Mouse (Mus musculus) urinary bladder, postnatal 4 days (tissue): Measurements from ENCODE around the gene Tm9sf4.
A peak's percentile ranks its signal among the peaks of the same experiment; 100 is the strongest.

Experiments used
- DNase-seq, 2 experiments: peaks; one replicate each; pipeline ENCODE4 v3.0.0; 2021 to 2022; ENCODE audit warnings: low spot score in 2 of 2

Gene Tm9sf4

GRCm38 (mm10) chr2:153160844-153161683, at the start of gene Tm9sf4:
Tm9sf4 (plus strand) TSS chr2:153161303.
- DNase-seq: peak; percentile 82 to 92

DNA sequence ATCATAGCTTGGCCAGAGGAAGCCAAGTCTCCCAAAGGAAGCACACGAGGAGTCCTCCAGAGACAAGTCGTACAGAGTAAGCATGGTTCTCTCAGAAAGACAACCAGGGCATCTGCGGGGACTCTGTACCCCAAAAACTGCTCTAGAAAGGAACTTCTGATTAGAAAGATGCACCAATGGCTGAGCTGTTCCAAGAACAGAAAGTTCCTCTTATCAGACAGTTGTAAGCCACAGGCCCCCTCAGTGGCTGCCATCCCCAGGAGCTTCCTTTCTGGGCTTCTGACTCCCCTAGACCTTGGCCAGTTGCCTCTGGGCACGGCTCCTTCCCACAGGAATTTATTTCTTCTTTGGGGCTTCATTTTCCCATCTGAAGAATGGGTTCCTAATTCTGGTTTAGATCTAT, 45.4 kb upstream of the Tm9sf4 start:
- peak in 1 of 2 experiments; percentile 26 for DNase-seq

DNA sequence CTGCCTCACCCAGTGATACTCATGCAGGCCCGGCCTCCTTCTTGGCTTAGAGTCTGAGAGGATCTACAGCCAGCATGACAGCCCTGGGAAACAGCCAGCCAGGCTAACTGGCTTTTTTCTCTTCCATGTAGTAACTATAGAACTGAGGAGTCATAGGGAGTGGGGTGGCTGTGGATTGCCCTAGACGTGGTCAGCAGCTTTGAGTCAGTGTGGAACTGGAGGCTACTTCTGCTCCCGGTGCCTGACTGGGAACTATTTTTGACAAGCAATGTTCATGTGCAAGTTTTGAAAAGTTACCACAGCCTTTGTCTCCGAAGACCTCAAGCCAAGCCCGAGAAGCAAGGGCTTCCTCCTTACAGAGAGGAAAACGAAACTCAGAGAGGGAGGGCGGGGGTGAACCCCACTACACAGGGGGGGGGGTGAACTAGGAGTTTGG, 44.0 kb upstream of the Tm9sf4 start:
- DNase-seq: peak; percentile 22 to 58

DNA sequence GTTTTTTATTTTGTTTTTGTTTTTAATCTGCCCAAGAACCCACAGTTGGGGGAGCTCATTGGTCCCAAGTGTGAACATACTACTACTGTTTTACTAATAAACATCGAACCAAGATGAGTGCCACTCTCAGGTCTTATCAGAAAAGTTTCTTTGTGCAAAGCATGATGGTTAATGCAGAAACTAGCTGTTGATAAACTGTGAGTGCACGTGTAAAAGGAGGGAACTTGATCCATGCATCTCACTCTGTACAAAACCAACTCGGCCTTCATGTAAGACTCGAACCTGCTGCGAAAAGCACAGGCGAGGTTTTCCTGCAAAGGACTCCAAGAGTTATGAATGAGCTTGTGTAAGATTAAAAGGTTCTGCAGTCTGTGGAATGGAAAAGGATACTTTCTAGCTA, 41.6 kb upstream of the Tm9sf4 start:
- DNase-seq: no peak

DNA sequence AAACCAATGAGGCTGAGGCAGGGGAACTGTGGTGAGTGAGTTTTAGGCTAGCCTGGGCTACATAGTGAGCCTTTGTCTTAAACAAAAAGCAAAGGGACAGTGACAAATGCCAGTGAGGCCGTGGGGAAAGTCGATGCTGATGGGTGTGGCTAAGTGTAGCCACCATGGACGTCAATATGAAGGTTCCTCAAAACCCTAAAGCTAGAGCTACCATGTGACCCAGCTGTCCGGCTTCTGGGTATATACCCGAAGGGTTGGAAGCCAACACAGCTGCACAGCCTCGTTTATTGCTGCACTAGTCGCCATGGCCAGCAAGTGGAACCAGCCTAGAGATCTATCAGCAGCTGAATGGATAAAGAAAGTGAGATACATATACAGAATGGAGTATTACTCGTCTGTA, 41.0 kb upstream of the Tm9sf4 start:
- DNase-seq: no peak

DNA sequence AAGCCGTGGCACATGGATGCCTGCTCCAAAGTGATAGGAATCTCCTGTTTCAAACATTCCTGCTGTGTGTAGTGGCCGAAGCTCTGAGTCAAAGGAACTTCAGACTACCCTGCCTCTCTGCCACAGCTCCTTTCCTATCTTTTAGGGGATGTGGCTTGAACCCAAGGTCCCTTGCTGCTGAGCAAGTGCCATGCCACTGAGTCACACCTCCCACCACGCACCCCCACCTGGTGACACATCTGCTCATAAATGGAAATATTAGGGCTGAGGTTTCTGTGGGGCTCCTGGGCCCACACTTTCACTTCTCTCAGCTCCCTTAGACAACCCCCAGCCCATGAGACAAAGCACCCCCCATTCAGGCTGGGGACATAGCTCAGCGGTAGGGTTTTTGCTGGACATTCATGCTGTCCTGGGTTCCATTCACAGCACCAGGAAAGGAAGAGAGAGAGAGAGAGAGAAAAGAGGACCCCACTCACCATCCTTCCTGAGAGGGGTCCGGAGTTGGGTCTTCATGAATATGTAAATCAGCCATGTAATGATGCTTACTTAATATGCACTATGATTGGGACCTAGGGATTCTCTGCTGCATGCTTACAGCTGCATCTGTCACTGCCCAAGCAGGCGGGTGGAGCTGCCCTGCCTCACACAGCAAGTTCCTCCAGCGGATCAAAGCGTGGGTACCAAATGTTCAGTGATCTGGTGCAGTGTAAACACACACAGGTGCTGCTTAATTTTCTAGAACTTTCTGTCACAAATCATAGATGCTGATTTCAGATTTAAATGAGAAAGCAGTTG, 39.1 kb upstream of the Tm9sf4 start:
- DNase-seq: no peak

GRCm38 (mm10) chr2:153122701-153123100, 38.4 kb upstream of the Tm9sf4 start:
- DNase-seq: no peak

DNA sequence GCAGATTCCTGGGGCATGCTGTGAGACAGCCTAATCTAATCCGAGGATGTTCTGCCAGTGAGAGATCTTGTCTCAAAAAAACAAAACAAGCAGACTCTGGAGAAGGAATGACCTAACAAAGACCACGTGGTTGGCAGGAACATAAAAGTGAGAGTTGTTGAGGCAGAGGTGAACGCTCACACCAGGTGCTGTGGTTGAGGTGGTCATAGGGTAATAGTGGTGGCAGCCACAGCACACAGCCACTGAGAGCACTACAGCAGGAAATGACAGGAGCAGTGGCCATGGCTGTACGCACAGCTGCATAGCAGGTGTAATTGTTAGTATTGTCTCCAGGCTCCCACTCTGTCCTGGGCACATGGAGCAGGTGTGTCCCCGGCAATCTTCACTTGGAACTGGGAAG, 35.2 kb upstream of the Tm9sf4 start:
- DNase-seq: no peak

- no peak for DNase-seq
Observed at GRCm38 (mm10) chr2:153131019-153131418, 30.1 kb upstream of the Tm9sf4 start.

- no peak for DNase-seq
Observed at GRCm38 (mm10) chr2:153134237-153134636, 26.9 kb upstream of the Tm9sf4 start.

- no peak for DNase-seq
Observed at GRCm38 (mm10) chr2:153136211-153136610, 24.9 kb upstream of the Tm9sf4 start.

DNA sequence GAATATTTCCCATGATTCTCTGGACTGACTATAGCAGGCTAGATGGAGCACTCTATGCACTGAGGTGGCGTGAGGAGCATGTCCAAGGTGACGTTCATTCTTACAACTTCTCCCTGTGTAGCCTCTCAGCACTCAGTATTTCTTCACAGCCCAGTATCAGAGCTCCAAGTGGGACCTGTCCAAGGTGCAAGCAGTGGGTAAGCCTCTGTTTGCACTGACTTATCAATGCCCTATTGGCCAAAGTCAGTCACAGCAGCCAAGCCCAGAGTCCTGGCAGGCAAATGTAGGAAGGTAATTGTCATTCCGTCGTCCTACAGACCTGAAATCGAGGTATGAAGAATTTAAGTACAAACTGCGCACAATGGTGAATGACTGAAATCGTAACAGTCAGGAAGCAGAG, 21.9 kb upstream of the Tm9sf4 start:
- DNase-seq: no peak

DNA sequence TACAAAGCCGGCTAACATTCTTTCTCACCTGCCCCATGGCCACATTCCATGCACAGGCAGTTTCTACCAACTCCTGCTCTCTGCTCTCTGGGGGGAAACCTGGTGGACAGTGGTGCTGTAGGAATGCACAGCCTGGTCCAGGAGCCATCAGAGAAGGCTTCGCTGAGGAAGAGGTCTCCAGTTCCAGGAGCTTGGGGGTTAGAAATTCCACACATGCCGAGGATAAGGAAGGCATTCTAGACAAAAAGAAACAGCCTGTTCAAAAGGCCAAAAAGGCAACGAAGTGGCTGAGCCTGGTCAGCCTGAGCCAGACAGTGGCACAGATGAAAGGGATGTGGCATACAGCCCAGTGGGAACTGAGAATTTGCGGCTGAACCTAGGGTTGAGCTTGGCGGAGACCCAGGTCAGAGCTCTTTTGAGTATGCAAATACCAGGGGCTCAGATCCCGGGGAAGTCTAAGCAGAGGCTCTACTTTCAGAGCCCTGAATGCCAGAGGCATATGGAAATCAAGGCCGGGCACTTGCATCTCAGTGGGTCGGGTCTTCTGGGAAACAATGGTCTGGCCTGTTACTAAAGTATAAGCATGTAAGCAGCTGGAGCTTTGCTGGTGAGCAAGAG, 21.0 kb upstream of the Tm9sf4 start:
- no peak for DNase-seq

- no peak for DNase-seq
Observed at GRCm38 (mm10) chr2:153142620-153143199, 18.4 kb upstream of the Tm9sf4 start.

DNA sequence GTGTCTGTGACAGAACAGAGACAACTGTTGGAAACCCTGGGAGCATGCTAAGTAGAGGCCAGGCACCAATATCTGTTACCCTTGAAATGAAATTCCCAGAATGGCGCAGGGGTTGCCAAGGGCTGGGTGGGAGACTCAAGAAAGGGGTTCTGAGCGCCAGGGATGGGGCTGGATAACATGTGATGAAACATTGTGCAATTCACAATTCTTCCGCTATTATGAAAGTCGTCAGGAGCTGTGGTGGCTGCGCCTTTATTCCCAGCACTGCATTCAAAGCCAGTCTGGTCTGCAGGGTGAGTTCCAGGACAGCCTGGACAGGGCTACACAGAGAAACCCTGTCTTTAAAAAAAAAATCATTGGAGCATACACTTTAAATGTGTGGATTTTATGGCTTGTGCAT, 15.8 kb upstream of the Tm9sf4 start:
- no peak for DNase-seq

GRCm38 (mm10) chr2:153147236-153147635, 13.9 kb upstream of the Tm9sf4 start:
- DNase-seq: no peak

DNA sequence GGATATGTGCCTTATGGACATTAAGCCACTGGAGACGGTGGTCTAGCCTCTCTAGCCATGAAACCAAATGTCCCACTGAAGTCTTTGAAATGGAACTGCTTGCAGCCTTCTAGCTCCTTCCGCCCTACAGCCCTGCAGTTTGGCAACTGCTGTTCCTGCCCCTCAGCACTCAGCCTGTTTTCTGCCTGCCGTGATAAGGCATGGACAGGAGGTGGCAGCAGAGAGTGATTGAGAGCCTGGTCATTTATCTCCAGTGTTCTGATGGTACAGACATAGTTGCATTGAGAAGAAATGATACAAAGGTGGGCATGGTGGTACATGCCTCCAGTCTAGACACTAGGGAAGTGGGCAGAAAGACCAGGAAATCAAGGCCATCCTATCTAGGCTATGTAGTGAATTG, 13.4 kb upstream of the Tm9sf4 start:
- DNase-seq: peak; percentile 38 to 77

DNA sequence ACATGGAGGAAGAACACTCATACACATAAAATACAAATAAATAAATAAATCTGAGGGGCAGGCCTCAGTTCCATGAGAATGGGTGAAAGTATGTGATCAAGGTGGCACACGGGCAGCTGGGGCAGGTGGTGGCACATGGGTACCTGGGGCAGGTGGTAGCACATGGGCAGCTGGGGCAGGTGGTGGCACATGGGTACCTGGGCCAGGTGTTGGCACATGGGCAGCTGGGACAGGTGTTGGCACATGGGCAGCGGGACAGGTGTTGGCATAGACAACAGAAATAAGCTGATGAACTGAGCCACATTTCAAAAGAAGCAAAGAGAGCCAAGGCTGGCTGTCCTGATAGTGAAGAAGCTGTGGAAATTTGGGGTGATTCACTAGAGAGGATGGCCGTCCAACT, 11.4 kb upstream of the Tm9sf4 start:
- DNase-seq: no peak

DNA sequence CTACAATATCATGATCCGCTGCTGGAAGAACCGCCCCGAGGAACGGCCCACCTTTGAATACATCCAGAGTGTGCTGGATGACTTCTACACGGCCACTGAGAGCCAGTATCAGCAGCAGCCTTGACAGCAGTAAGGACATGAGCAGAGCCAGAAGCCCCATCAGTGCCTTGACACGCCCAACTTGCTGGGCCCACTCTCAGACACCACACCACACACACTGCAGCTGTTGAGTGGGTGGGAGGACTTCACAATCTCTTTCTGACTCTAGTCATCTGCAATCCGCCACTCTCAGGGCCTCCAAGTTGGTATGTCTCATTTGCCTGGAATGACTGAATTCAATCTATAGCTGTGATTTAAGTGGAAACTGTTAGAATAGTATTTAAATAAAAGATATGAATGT, 10.1 kb upstream of the Tm9sf4 start:
- DNase-seq: no peak

DNA sequence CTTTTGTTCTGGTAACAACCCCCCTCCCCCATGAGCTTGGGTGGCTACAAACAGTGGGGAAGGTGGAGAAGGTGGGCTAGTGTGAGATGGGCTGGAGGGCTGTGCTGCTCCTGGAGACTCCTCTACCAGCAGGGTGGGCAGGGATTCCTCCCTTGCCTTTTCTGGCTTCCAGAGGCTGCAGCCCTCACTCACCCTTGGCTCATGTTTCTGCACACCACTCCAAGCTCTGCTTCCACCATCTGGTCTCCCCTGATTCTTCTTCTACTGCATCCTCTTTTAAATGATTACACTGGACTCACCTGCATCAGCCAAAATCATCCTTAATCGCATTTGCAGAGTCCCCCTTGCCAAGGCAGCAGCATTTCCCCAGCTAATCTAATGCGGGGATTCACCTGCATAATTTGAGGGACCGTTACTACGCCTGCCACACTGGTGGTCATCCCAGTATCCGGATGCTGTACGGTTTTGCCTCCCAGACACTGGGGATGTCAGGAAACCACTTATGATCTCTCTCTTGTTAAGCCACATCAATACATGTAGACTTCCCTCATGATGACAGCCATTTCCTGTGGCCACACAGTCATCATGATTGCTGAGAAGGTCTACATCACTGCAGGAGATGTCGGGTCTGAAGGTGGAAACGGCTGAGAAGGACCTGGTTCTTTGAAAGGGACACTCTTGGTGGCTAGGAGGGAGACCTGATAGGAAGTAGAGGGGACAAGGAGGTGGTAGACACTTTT, 9.0 kb upstream of the Tm9sf4 start:
- no peak for DNase-seq

- DNase-seq: no peak
Observed at GRCm38 (mm10) chr2:153153033-153153450, 8.1 kb upstream of the Tm9sf4 start.
